Mouse (Mus musculus): ENCODE data around the gene Pcnp. TPM values are rescaled to one million over a fixed set of nuclear protein-coding genes. Genes with fewer than 3 reads are reported as not detected.

Pcnp gene
- polyA plus RNA-seq (2012; rRNA removed; ENCODE audit: low replicate concordance) = 6.2 and 21.3 TPM in 2 replicates

GRCm38 (mm10) chr16:56029661-56030082, at the start of gene Pcnp:
Pcnp (minus strand) TSS chr16:56029739.

DNA sequence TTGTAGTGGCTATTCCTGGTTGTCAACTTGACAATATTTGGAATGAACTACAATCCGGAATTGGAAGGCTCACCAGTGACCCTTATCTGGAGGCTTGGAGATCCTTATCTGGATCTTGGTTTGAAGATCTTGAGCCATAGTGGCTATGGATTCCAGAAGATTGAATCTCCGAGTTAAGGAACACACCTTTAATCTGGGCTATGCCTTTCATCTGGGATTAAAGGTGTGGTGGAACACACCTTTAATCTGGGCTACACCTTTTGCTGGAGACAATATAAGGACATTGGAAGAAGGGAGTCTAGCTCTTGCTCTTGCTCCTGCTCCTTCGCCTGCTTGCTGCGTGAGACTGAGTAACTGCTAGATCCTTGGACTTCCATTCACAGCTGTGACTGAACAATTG, 18.5 kb upstream of the Pcnp start, which contains the start of gene Senp7:
TSS of gene Senp7 (plus strand) at position 301 of the 400 bp plus-strand sequence.

DNA sequence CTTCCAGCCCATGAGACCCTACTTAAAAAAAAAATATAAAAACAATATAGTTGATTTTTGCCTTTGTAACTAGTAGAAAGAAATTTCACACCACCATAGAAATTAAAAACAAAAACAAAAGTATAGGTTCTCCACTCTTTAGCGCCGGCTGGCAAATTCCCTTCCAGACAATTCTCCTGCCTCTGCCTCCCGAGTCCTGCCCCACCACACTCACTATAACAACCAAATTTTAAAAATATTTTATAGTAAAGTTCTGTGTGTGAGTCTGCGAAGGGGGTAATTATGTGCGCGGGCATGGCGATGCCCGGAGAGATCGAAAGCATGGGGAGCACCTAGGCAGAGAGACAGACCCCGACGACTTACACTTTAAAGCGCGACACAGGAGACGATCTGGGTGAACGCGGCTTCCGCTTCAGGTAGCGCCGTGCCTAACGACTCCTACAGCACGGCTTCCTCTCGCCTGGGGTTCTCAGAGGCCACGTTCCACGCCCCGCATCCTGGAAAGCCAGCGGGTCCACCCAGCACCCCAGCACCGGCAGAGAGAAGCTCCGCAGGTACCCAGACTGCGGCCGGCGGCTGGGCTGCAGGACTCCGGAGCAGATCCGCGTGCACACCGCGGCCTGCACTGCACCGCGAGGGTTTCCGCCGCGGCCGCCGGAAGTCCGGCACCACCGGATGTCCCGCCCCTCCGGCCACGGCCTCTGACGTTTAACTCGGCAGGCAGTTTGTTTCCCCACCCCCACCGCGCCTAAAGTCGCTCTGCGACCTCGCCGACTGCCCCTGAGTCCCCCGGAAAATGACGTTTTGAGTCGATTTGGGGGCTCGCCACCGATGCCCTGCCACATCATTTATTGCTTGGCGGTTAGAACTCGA, 7.8 kb upstream of the Pcnp start, which contains the start of gene Trmt10c:
TSS of gene Trmt10c (minus strand) at position 682 of the 873 bp plus-strand sequence.

DNA sequence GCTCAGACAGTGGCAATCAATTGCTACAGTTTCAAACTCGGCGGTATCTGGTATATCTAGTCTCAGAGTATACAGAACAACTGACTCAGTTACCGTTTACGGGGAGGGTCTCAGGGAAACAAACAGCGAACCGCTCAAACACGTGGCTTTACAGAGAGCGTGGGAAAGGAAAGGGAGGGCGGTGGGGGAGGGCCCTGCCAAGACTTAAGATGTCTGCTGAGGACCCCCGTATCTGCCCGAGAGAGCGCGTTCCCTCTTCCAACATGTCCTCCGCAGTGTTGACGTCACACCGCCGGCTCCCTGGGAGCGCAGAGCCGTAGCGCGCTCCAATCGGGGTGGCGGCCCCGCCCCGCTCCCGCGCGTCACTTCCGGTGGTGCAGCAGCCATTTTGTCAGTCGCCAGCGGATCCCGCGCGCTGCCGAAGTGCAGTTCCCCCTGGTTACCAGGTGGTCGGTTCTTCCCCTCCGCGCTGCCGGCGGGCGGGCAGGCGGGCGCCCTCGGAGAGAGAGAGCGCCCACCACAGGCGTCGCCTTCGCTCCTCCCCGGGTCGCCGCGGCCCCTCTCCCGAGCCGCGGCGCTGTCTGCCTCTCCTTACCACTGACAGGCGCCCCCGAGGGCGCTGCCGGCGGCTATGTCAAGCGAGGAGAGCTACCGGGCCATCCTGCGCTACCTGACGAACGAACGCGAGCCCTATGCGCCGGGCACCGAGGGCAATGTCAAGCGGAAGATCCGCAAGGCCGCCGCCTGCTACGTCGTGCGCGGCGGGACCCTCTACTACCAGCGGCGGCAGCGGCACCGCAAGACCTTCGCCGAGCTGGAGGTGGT, 55.9 kb downstream of the Pcnp start, which contains the start of gene Zbtb11:
TSS of gene Zbtb11 (plus strand) at position 453 of the 825 bp plus-strand sequence.

GRCm38 (mm10) chr16:55966212-55966871, 63.2 kb downstream of the Pcnp start, which contains the start of gene Rpl24:
Rpl24 (plus strand) TSS chr16:55966275.

Other genes with a start within 250 kb of the Pcnp start
- 8.4 and 19.2 TPM in 2 replicates for gene Nfkbiz, start 190.8 kb downstream of the Pcnp start, polyA plus RNA-seq (2012; rRNA removed; ENCODE audit: low replicate concordance)
- 2.3 and 2.6 TPM in 2 replicates for gene Nxpe3, start 134.5 kb downstream of the Pcnp start, polyA plus RNA-seq (2012; rRNA removed; ENCODE audit: low replicate concordance)
- gene Cep97, start 94.9 kb downstream of the Pcnp start, polyA plus RNA-seq (2012; rRNA removed; ENCODE audit: low replicate concordance) = 1.0 and 2.3 TPM in 2 replicates
- gene Rpl24, start 63.5 kb downstream of the Pcnp start, polyA plus RNA-seq (2012; rRNA removed; ENCODE audit: low replicate concordance) = 68.1 and 118 TPM in 2 replicates
- 3.9 and 4.3 TPM in 2 replicates for gene Zbtb11, start 55.9 kb downstream of the Pcnp start, polyA plus RNA-seq (2012; rRNA removed; ENCODE audit: low replicate concordance)
- gene Trmt10c, start 8.1 kb upstream of the Pcnp start, polyA plus RNA-seq (2012; rRNA removed; ENCODE audit: low replicate concordance) = 2.4 and 3.7 TPM in 2 replicates
- 2.0 and 5.1 TPM in 2 replicates for gene Senp7, start 18.6 kb upstream of the Pcnp start, polyA plus RNA-seq (2012; rRNA removed; ENCODE audit: low replicate concordance)
- gene Impg2, start 174.6 kb upstream of the Pcnp start, polyA plus RNA-seq (2012; rRNA removed; ENCODE audit: low replicate concordance) = 0.04 and 0.20 TPM in 2 replicates